Comparison of ENCODE assay signal across 9 mouse cellular contexts in the genomic region with DNA sequence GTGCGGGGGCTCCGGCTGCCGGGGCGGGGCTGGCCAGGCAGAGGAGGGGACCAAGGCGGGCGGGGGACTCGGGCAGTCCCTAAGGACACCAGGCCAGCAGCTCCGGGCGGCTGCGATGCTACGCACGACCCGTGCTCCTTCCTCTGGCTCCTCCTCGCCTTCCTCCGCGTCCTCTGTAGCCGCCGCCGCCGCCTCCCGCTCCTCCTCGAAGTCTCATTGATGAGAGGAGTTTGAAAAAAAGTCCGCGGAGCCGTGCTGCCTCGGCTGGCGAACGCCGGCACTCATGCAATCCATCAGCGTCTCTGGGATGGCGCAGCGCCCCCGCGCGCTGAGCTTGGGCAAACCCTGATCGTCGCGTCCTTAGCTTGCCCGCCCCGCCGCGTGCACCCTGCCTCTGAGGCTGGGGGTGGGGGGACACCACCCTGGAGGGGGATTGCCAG. TPM values are rescaled to one million over a fixed set of nuclear protein-coding genes. Genes with fewer than 3 reads are reported as not detected.
DNase-seq lines count a peak whose midpoint lies in the region; ATAC-seq lines count a peak whose summit lies in the region.
"Had no signal": no experiment of that assay in that cellular context is flagged by ENCODE, and none has a peak within 500 bp of the region (broad histone marks: within the 10 kb centered on the region; RNA-seq: fewer than 3 reads in every experiment).

A gene (minus strand): TSS at position 218 of the 440 bp plus-strand sequence.

- ATAC-seq in intestine, embryonic 16.5 days: peak; percentile 84
- ATAC-seq in megakaryocyte progenitor cell, adult 5-6 weeks (replicated peaks; ENCODE audit: poor library complexity): peak; percentile 84

- H3K4me2 ChIP-seq in intestine, embryonic 16.5 days (ENCODE audit: low read depth, low read length): peak within 1 kb of the TSS; percentile 96

- H3K9me3 ChIP-seq in intestine, embryonic 16.5 days (ENCODE audit: control insufficient read depth, low read length): no peaks in the 10 kb centered on the region

- under 1% methylated on average over 29 of the region's 42 CpGs for WGBS in intestine, embryonic 16.5 days

- peak within 1 kb of the TSS; percentile 63 for H3K4me3 ChIP-seq in intestine, embryonic 16.5 days (ENCODE audit: low read length)

- peaks cover 36% of the 10 kb centered on the region for H3K4me1 ChIP-seq in intestine, embryonic 16.5 days (ENCODE audit: control insufficient read depth, insufficient read depth, low read length)

- H3K27ac ChIP-seq in intestine, embryonic 16.5 days (ENCODE audit: low read length): peak within 1 kb of the TSS; percentile 88
- H3K27ac ChIP-seq: macrophage had no signal

- peak; percentile 89 for DNase-seq in adrenal gland, postnatal 10 days
- DNase-seq in embryo, embryonic 11.5 days (ENCODE audit: low read depth, low spot score): peak; percentile 85
- DNase-seq in gastrocnemius, postnatal 4 days (ENCODE audit: low spot score in 2 of 2): peak; percentile 84 to 89
- DNase-seq in left cerebral cortex, postnatal 14 days (ENCODE audit: low spot score in 2 of 2): peak; percentile 88
- peak; percentile 82 for DNase-seq in right cerebral cortex, postnatal 4 days
- no peak for DNase-seq in T-cell, adult 2 months (ENCODE audit: low spot score)

- intact Hi-C loops in left cerebral cortex, postnatal 14 days (cut with DNase I): loop anchor here (5.0 to 10.0 kb wide), 2 partner anchors 146 to 279 kb away; no protein-coding TSS in a partner anchor

- no peaks in the 10 kb centered on the region for H3K36me3 ChIP-seq in intestine, embryonic 16.5 days (ENCODE audit: control insufficient read depth, insufficient read depth, low read length)

- H3K9ac ChIP-seq in intestine, embryonic 16.5 days (ENCODE audit: low read depth, low read length): peak within 1 kb of the TSS; percentile 69

- H3K27me3 ChIP-seq in intestine, embryonic 16.5 days (replicated peaks; ENCODE audit: control insufficient read depth, insufficient read depth, low read length): peaks cover 16% of the 10 kb centered on the region

RNA-seq across cellular contexts. Expression of the gene that starts here (rescaled TPM):
- 1 to 10 TPM; 1.5 to 3.3 TPM for total RNA-seq in adrenal gland, postnatal 10 days (2021)
- 10 to 100 TPM; 11.3 to 13.4 TPM for total RNA-seq in gastrocnemius, postnatal 4 days (2021)
- 4.4 and 5.4 TPM in 2 replicates for polyA plus RNA-seq in intestine, embryonic 16.5 days (2015; fragmentation: Nextera tagmentation; extraction: Ambion mirVana)
- 1 to 10 TPM; 3.3 to 3.8 TPM for total RNA-seq in left cerebral cortex, postnatal 14 days (2021)
- not detected in 2 replicates for total RNA-seq in megakaryocyte progenitor cell, adult 5-6 weeks (2015)
- total RNA-seq in megakaryocyte progenitor cell, adult 5-6 weeks (2017): not detected in 2 replicates
- polyA plus RNA-seq: macrophage had no signal

Comparison
In these comparisons a context has a peak if more than half of its experiments do, and no peak if none do; other contexts are left out.
1. Peak in ATAC-seq in megakaryocyte progenitor cell, adult 5-6 weeks; RNA of the gene not detected or under 1 TPM.